In genomic region chr7:130572821-130573220, GRCm38 (mm10) we compare ENCODE assay signal across 8 mouse cellular contexts. TPM values are rescaled to one million over a fixed set of nuclear protein-coding genes. Genes with fewer than 3 reads are reported as not detected.
DNase-seq lines count a peak whose midpoint lies in the region; ATAC-seq and TF ChIP-seq lines count a peak whose summit lies in the region.

Nsmce4a (minus strand) TSS chr7:130573118.

- H3K36me3 ChIP-seq in embryonic facial prominence, embryonic 11.5 days (replicated peaks; ENCODE audit: control insufficient read depth, insufficient read depth, low read depth, low read length), result no peaks in the 10 kb centered on the region
- H3K36me3 ChIP-seq in heart, embryonic 10.5 days, result no peaks in the 10 kb centered on the region
- H3K36me3 ChIP-seq in midbrain, embryonic 14.5 days (ENCODE audit: control insufficient read depth, insufficient read depth, low read length), result no peaks in the 10 kb centered on the region

- TF ChIP-seq CTCF in lung, adult 2 months (IDR thresholded peaks at IDR 0.05; ENCODE audit: insufficient read depth, low read length), result no peak

- H3K4me1 ChIP-seq in lung, adult 2 months (ENCODE audit: control insufficient read depth, insufficient read depth, low read length), result peaks cover 5% of the 10 kb centered on the region; the same call in 1 of the 2 replicates
- H3K4me1 ChIP-seq in embryonic facial prominence, embryonic 11.5 days (ENCODE audit: control insufficient read depth, insufficient read depth, low read length), result no peaks in the 10 kb centered on the region
- H3K4me1 ChIP-seq in heart, embryonic 10.5 days, result peaks cover 24% of the 10 kb centered on the region
- 0 out of 2 replicates have a peak, but pooled peaks cover 2% of the 10 kb centered on the region for H3K4me1 ChIP-seq in midbrain, embryonic 14.5 days (ENCODE audit: control insufficient read depth, insufficient read depth, low read length)

- H3K4me3 ChIP-seq in lung, adult 2 months (replicated peaks; ENCODE audit: extremely low read depth, low read depth, low read length), result no peak within 1 kb of the TSS
- no peak within 1 kb of the TSS for H3K4me3 ChIP-seq in embryonic facial prominence, embryonic 11.5 days (ENCODE audit: low read depth, low read length)
- H3K4me3 ChIP-seq in heart, embryonic 10.5 days, result no peak within 1 kb of the TSS
- H3K4me3 ChIP-seq in midbrain, embryonic 14.5 days (replicated peaks; ENCODE audit: low read depth, low read length), result no peak within 1 kb of the TSS

- no peak within 1 kb of the TSS for H3K27ac ChIP-seq in embryonic facial prominence, embryonic 11.5 days (replicated peaks; ENCODE audit: low read depth, low read length)
- no peak within 1 kb of the TSS for H3K27ac ChIP-seq in heart, embryonic 10.5 days
- no peak within 1 kb of the TSS for H3K27ac ChIP-seq in midbrain, embryonic 14.5 days (replicated peaks; ENCODE audit: low read depth, low read length)

- no peaks in the 10 kb centered on the region for H3K9me3 ChIP-seq in embryonic facial prominence, embryonic 11.5 days (replicated peaks; ENCODE audit: control insufficient read depth, low read length)
- no peaks in the 10 kb centered on the region for H3K9me3 ChIP-seq in heart, embryonic 10.5 days
- no peaks in the 10 kb centered on the region for H3K9me3 ChIP-seq in midbrain, embryonic 14.5 days (ENCODE audit: control insufficient read depth, low read length)

- ATAC-seq in embryonic facial prominence, embryonic 11.5 days (replicated peaks; ENCODE audit: insufficient number of reproducible peaks, low FRiP score, low TSS enrichment, low read depth), result no peak
- no peak for ATAC-seq in midbrain, embryonic 14.5 days (ENCODE audit: low FRiP score, low TSS enrichment)

- no peak for DNase-seq in lung, adult 2 months
- no peak for DNase-seq in lung, postnatal 10 days
- DNase-seq in embryonic facial prominence, embryonic 11.5 days (ENCODE audit: low spot score), result no peak
- DNase-seq in heart, embryonic 10.5 days (ENCODE audit: low spot score), result no peak
- no peak for DNase-seq in layer of hippocampus, postnatal 25 days (ENCODE audit: extremely low spot score in 1 of 2, low spot score in 1 of 2)
- DNase-seq in midbrain, embryonic 14.5 days, result no peak
- DNase-seq in spleen, postnatal 10 days (ENCODE audit: low spot score in 2 of 2), result no peak
- no peak for DNase-seq in T-cell, adult 2 months (ENCODE audit: low spot score)

- no peak within 1 kb of the TSS for H3K9ac ChIP-seq in embryonic facial prominence, embryonic 11.5 days (replicated peaks; ENCODE audit: low read length)
- no peak within 1 kb of the TSS for H3K9ac ChIP-seq in midbrain, embryonic 14.5 days (replicated peaks; ENCODE audit: low read length)

- no peak for TF ChIP-seq POLR2A in lung, adult 2 months (IDR thresholded peaks at IDR 0.05; ENCODE audit: borderline replicate concordance, extremely low read depth, low read depth, low read length)

- no peak within 1 kb of the TSS for H3K4me2 ChIP-seq in embryonic facial prominence, embryonic 11.5 days (ENCODE audit: low read depth, low read length)
- no peak within 1 kb of the TSS for H3K4me2 ChIP-seq in midbrain, embryonic 14.5 days (ENCODE audit: low read length)

- 62% methylated on average over 11 of the region's 11 CpGs for WGBS in lung, adult 2 months
- 91% methylated on average over 6 of the region's 11 CpGs for WGBS in embryonic facial prominence, embryonic 11.5 days
- 56% methylated on average over 11 of the region's 11 CpGs for WGBS in heart, embryonic 10.5 days
- WGBS in midbrain, embryonic 14.5 days, result 88% methylated on average over 8 of the region's 11 CpGs

- no peaks in the 10 kb centered on the region for H3K27me3 ChIP-seq in embryonic facial prominence, embryonic 11.5 days (ENCODE audit: control insufficient read depth, insufficient read depth, low read length)
- H3K27me3 ChIP-seq in heart, embryonic 10.5 days (ENCODE audit: insufficient read depth, poor library complexity, severe bottlenecking), result no peaks in the 10 kb centered on the region
- H3K27me3 ChIP-seq in midbrain, embryonic 14.5 days (ENCODE audit: control insufficient read depth, insufficient read depth, low read length), result no peaks in the 10 kb centered on the region

RNA-seq across cellular contexts. Expression of gene Nsmce4a, which starts in this region (rescaled TPM):
- polyA plus RNA-seq in lung, adult 2 months (2012; rRNA removed), result 29.6 and 36.3 TPM in 2 replicates
- polyA plus RNA-seq in embryonic facial prominence, embryonic 11.5 days (2014; fragmentation: Nextera tagmentation; extraction: Ambion mirVana), result 249 and 271 TPM in 2 replicates
- polyA plus RNA-seq in heart, embryonic 10.5 days (2016; fragmentation: Nextera tagmentation; extraction: Ambion mirVana), result 131 and 152 TPM in 2 replicates
- 10 to 100 TPM; 36.3 to 36.6 TPM for total RNA-seq in layer of hippocampus, postnatal 25 days (2021)
- polyA plus RNA-seq in midbrain, embryonic 14.5 days (2014; fragmentation: Nextera tagmentation; extraction: Ambion mirVana), result 99.1 and 114 TPM in 2 replicates
